Mouse (Mus musculus): ENCODE results near the gene Adora1. TPM values are rescaled to one million over a fixed set of nuclear protein-coding genes. Genes with fewer than 3 reads are reported as not detected.

Gene Adora1
- polyA plus RNA-seq, 2 experiments from 2014 or later: 0.26 TPM; not detected in 1

DNA sequence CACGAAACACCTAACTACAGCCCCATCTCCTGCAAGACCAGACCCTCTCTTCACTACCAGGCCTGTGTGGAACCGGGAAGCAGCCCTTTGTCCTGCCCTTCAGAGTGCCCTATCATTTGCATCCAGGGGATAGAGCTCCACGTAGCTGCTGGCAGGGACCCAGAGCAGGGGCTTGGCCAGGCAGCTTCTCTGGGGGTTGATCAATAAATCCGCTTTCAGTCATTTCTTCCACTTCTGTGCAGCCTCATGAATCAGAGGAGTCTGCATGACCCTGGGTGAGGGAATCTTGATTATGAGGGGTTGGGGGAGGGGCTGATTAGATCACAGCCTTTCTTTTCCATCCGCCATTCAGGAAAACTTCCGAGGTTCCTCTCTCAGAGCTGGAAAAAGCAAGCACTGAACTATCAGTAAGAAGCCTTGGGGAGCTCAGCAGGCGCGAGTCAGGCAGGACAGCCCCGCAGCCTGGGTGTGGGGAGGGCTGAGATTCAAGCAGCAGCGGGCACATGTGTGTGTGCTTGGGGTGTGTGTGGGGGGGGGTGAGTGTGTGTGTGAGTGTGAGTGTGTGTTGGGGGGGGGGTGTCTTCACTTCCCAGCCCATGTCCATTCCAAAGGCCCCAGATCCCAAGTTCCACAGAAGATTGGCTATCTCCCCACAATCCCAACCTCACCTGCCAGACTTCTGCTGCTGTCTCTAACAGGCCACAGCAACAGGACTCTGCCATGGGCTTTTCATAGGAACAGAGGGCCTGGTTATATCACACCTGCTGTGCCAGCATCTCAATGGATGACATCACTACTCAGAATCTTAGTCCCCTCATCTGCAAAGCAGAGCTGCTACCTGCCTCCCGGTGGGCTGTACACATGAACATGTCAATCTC lies 19.2 kb downstream of the Adora1 start:
- ATAC-seq: no peak

DNA sequence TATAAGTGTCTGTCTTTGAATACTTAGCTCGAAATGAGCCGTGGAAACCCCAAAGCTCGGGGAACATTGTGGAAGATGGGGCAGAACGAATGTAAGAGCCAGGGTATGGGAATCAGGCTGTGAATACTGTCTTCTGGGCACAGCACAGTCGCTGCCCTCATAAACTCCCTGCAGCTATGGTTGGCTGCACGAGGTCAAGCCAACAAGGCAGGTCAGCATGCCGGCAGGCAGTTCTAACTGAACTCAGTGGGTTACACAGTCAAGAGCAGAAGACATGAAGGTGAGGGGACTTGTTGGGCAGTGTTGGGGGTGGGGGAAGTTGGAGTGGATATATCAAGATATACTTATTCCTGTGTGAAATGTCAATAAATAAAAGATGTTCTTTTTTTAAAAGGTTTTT lies 20.2 kb downstream of the Adora1 start:
- ATAC-seq: no peak

- no peak for ATAC-seq
Observed at GRCm38 (mm10) chr1:134213405-134213804, 21.8 kb downstream of the Adora1 start.

DNA sequence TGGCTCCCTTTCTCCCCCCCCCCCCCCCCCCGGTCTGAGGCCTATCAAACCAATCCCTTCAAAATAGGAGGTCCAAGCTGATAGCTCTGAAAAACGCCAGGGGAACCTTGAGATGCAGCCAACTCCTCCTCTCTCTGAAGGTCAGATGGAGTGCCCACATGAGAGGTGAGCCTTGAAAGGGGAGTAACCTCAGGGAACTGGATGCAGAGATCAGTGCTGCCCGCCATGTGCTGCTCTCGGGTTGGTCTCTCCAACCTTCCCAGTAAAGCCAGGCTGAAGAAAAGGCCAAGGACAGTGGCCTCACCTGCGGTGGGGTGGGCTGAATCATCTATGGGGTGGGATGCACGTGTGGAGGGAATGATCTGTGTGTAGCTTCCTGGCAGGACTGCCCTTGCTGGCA lies 22.9 kb downstream of the Adora1 start:
- no peak for ATAC-seq

- no peak for ATAC-seq
Observed at GRCm38 (mm10) chr1:134211631-134212030, 23.6 kb downstream of the Adora1 start.

GRCm38 (mm10) chr1:134211043-134211442 lies 24.2 kb downstream of the Adora1 start:
- no peak for ATAC-seq

DNA sequence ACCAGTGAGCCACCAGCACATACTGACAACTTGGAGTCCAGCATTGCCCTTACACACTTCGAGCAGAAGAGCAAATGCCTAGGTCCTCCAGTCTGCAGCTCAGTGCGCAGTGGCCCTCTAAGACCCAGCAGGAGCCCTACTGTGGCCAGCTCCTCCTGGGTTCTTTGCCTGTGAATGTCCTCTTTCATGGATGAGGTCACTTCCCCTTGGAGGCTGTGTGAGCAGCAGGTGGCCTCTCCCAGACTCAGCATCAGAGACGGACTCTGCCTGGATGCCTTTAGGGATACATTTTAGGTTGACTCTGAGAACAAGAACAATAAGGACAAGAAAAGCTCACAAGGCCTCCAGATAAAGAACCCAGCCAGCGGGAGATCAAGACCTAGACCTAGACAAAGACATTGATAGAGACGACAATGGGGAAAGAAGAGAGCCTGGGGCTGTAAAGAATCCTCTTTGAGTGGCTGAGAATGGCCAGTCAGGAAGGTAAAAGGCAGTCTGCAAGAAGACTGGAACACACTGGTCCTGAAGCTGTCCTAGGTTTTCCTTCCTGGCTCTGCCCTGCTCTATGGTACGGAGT lies 25.0 kb downstream of the Adora1 start:
- no peak for ATAC-seq

DNA sequence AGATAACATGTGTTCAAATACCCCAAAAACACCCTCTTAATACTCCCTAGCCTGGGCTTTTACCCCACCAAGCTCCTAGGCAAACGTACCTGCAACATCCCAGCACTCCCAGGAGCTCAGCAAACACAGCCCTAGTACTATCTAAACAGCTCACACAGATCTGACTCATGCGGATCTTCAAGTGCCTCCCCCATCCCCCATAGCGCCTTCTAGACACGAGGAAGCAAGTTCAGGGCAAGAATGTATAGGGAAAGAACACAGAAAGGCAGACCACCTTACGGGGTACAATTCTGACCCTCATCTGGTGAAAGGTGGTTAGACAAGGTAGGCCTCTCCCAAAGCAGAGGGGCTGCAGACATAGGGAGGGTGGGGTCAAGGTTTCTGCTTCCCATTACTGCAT lies 29.1 kb downstream of the Adora1 start:
- no peak for ATAC-seq

GRCm38 (mm10) chr1:134205296-134206018 lies 29.8 kb downstream of the Adora1 start:
- no peak for ATAC-seq

- ATAC-seq: no peak
Observed at GRCm38 (mm10) chr1:134204230-134204629, 31.0 kb downstream of the Adora1 start.

- ATAC-seq: peak; percentile 37
Observed at GRCm38 (mm10) chr1:134201751-134202420, 33.3 kb downstream of the Adora1 start.

GRCm38 (mm10) chr1:134200998-134201686 lies 34.1 kb downstream of the Adora1 start:
- ATAC-seq: peak; percentile 73

DNA sequence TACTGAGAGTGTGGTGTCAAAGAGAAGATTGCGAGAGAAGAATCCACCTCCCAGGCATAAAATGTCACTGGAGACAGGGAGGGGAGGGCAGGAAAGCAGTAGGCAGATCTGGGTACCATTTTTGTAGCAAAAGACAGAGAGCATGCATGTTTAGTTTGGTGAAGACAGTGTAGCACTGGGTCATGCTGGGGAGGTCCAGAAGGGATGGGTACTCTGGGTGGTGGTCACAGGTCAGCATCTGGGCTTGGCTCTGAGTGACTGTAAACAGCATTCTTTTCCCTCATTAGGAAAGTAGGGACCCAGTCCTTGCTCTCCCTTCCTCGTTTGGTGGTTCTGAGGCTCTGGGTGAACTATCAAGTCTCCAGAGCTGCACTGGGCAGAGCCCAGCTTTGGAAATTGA lies 34.8 kb downstream of the Adora1 start:
- no peak for ATAC-seq

DNA sequence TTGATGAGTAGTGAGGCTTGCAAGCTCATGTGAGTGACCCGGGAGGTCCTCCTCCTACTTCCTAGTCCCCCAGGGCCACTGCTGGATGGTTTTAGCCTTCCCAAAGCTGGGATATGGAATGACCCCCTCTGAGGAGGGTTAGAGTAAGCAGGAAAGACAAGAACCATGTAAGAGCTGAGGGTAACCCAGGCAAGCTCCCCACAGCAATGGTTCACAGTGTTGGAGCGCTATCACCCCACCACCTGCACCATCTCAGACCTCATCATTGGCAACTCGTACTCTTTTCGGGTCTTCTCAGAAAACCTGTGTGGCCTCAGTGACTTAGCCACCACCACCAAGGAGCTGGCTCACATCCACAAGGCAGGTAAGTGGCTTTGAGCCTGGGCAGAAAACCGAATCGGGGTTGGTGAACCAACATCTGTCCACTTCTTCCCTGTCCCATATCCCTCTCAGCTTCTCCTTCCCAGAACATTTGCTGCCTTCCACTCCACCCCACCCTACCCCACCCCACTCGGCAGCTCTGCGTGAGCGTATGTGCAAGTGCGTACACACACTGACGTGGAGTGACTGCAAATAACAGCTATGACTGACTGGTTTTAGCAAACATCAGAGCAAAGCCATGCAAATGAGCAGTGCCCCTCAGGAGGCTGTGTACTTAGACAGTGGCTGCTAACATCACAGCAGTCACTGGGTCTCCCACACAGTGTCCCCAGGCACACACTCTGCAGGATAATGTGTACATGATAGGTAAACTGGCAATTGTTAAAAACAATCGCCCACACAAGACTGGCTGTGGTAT lies 36.8 kb downstream of the Adora1 start:
- no peak for ATAC-seq

DNA sequence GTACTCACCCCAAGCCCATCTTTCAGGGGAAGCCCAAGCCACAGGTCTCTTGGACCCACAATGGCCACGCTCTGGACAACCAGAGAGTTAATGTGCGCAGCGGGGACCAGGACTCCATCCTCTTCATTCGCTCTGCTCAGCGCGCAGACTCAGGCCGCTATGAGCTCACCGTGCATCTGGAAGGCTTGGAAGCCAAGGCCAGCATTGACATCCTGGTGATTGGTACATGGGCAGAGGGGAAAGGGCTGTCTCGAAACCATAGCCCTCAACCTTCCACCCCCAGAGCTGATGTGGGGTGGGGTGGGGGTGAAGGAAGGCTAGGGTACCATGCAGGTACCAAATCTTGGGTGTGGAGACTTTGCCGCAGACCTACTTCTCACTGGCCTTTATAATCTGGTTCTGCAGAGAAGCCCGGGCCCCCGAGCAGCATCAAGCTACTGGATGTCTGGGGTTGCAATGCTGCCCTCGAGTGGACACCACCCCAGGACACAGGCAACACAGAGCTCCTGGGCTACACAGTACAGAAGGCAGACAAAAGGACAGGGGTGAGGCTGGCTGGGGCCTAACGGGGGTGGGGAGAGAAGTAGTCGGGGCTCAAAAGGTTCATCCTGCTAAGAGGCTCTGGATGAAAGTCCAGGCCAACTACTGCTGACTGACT lies 37.8 kb downstream of the Adora1 start:
- ATAC-seq: no peak

DNA sequence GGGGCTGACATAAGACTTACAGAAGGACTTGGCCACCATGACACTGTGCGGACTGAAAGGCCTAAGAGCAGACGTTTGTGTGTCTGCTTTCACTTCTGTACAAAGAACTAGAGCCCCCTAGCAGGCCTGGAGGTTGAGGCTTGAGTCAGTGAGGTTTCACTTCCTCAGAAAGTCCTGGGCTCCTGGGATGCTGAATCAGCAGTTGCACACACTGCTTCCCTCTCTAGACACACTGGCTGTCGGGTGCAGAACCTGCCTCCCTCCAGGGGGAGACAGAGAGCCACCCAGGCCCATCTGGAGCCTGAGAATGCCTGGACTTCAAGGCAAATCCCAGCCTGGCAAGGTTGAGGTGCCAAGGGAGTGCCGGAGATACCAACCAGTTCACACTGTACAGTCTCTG lies 38.8 kb downstream of the Adora1 start:
- ATAC-seq: peak; percentile 68

DNA sequence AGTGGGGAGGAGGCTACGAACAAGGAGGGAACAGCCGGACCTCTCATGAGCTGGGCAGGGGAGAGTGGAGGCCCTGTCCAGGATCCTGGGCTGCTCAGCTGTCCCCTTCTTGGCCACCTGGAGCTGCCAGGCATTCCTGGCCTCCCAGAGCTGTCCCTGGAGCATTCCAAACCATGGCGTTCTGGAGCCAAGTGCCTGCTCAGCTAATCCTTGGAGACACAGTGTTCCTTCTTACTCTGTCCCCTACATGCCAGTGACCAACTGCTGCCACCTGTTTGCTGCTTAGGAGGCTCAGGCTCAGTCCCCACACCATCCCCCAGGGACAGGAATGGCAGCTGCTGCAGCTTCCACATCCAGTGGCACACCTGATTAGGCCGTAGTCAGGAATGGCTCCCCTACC lies 39.3 kb downstream of the Adora1 start:
- no peak for ATAC-seq

- peak; percentile 63 for ATAC-seq
Observed at GRCm38 (mm10) chr1:134195571-134195970, 39.7 kb downstream of the Adora1 start.

DNA sequence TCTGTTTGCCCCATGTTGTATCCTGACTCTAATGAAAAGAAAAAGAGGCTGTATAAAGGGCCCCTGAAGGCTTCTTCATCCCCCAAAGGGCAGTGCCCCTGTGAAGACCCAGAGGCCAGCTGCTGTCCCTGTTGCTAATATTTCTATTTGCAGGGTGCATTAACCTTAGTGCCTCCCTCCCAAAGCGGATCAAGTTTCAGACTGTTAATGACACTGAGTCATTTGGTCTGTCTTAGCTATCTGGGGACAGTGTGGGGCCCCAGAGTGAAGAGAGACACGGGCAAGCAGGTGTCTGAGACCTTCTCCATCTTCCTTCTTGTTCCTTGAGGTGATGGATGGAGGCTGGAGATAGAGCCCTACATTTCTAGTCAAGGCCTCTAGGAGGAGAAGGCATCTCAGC lies 40.1 kb downstream of the Adora1 start:
- no peak for ATAC-seq

DNA sequence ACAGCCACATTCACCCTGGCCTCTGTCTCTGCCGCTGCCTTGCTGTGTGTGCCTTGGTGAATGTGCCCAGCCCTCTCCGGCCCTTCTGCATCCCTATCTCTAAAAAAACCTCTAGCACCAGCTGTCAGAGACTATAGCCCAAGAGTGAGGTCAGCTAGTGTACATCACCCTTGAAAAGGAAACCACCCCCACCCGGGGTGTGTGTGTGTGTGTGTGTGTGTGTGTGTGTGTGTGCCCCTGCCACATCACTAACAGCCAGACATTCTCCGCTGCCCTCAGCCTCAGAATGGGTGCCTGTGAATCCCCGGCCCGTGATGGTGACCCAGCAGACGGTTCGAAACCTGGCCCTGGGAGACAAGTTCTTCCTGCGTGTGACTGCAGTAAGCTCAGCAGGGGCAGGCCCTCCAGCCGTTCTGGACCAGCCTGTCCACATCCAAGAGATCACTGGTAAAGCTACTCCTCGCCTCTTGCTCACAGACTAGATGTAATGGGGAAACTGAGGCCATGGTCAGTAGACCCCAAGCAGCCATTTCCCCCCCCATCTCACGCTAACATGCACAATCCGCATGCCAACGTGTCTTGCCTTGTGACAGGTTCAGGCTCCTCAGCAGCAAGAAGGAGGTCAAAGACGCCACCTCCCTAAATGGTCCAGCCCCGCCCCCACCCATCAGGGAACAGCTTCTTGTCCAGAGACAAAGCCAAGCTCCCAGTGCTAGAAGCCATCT lies 40.8 kb downstream of the Adora1 start:
- ATAC-seq: no peak

All from CD4-positive, CD25-positive, alpha-beta regulatory T cell, adult 4 months (primary cell).